In the genomic region with DNA sequence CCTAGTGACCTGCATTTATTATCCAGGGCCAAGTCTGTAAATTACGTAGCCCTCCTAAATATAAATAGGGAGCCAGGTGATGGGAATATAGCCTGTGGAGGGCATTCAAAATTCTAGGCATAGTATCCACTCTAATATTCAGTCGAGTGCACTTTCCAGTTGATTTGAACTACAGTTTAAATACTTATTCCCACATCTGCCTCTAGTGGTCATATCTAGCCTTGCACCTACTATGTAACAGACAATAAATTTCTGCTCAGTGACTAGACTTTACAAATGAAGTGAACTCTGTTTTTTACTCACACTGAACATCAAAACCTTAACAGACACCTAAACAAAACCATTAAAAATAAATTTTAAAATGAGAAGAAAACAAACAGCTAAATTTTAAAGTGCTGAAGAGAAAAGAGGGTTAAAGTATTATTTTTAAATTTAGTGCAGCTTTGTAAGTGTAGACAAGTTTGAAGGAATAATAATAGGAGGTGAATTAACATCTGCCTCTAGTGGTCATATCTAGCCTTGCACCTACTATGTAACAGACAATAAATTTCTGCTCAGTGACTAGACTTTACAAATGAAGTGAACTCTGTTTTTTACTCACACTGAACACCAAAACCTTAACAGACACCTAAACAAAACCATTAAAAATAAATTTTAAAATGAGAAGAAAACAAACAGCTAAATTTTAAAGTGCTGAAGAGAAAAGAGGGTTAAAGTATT, we compare ENCODE assay signal across 8 mouse cellular contexts. TPM values are rescaled to one million over a fixed set of nuclear protein-coding genes. Genes with fewer than 3 reads are reported as not detected.
A peak's percentile ranks its signal among the peaks of the same experiment; 100 is the strongest.
DNase-seq lines count a peak whose midpoint lies in the region; ATAC-seq and TF ChIP-seq lines count a peak whose summit lies in the region.
"Not testable (repeated sequence)": the region's sequence is repeated elsewhere in the genome, so short reads cannot be mapped to it uniquely, and the experiment has no call there.

No protein-coding gene starts in this region.

- H3K36me3 ChIP-seq in lung, postnatal 0 days (ENCODE audit: insufficient read depth, low read length); midbrain, postnatal 0 days (ENCODE audit: insufficient read depth, low read length): not testable (repeated sequence)

- not testable (repeated sequence) for H3K27ac ChIP-seq in gastrocnemius, adult 2 months; layer of hippocampus, adult 2 months; lung, postnatal 0 days (ENCODE audit: low read length); midbrain, postnatal 0 days (ENCODE audit: low read depth, low read length)

- H3K27me3 ChIP-seq in lung, postnatal 0 days (replicated peaks; ENCODE audit: insufficient read depth, low read length); midbrain, postnatal 0 days (ENCODE audit: insufficient read depth, low read length): not testable (repeated sequence)

- H3K4me2 ChIP-seq in lung, postnatal 0 days (replicated peaks; ENCODE audit: low read depth, low read length); midbrain, postnatal 0 days (ENCODE audit: low read depth, low read length, poor library complexity, severe bottlenecking): not testable (repeated sequence)

- H3K4me3 ChIP-seq in gastrocnemius, adult 2 months; layer of hippocampus, adult 2 months; lung, postnatal 0 days (ENCODE audit: low read depth, low read length); midbrain, postnatal 0 days (ENCODE audit: low read depth, low read length): not testable (repeated sequence)

- ATAC-seq in lung, postnatal 0 days; midbrain, postnatal 0 days (ENCODE audit: low FRiP score): not testable (repeated sequence)

- DNase-seq in NIH3T3 (ENCODE audit: low read depth), result peak; percentile 33
- peak; percentile 6 for DNase-seq in embryo, embryonic 10.5 days (ENCODE audit: low spot score)
- DNase-seq in gastrocnemius, adult 2 months; layer of hippocampus, adult 2 months (ENCODE audit: low spot score in 2 of 2): not testable (repeated sequence)
- DNase-seq in induced T-regulatory cell, adult 2 months (ENCODE audit: low read depth), result peak; percentile 23
- peak; percentile 12 for DNase-seq in lung, postnatal 0 days (ENCODE audit: low spot score)
- peak; percentile 24 for DNase-seq in midbrain, postnatal 0 days (ENCODE audit: low spot score)
- peak; percentile 14 for DNase-seq in thymus, postnatal 14 days

- not testable (repeated sequence) for H3K4me1 ChIP-seq in lung, postnatal 0 days (ENCODE audit: insufficient read depth, low read depth, low read length); midbrain, postnatal 0 days (ENCODE audit: insufficient read depth, low read length)

- intact Hi-C loops in gastrocnemius, adult 2 months (cut with DNase I), result not testable (repeated sequence)

- TF ChIP-seq EP300 in lung, postnatal 0 days (IDR thresholded peaks at IDR 0.05), result not testable (repeated sequence)

- 70% methylated on average over 2 of the region's 2 CpGs for WGBS in lung, postnatal 0 days
- WGBS in midbrain, postnatal 0 days, result 81% methylated on average over 2 of the region's 2 CpGs

- not testable (repeated sequence) for H3K9me3 ChIP-seq in lung, postnatal 0 days (ENCODE audit: low read length); midbrain, postnatal 0 days (ENCODE audit: low read length)

- not testable (repeated sequence) for H3K9ac ChIP-seq in lung, postnatal 0 days (replicated peaks; ENCODE audit: low read depth); midbrain, postnatal 0 days (replicated peaks; ENCODE audit: low read length, poor library complexity, severe bottlenecking)

- peak; percentile 54 for TF ChIP-seq CTCF in gastrocnemius, adult 2 months (IDR thresholded peaks at IDR 0.05)
- peak; percentile 74 for TF ChIP-seq CTCF in layer of hippocampus, adult 2 months (conservative IDR thresholded peaks at IDR 0.05)
- peak; percentile 43 for TF ChIP-seq CTCF in lung, postnatal 0 days (IDR thresholded peaks at IDR 0.05)
- TF ChIP-seq CTCF in midbrain, postnatal 0 days (IDR thresholded peaks at IDR 0.05), result peak; percentile 45

RNA-seq across cellular contexts. Expression of gene Golim4, which starts 24.4 kb away (rescaled TPM):
- total RNA-seq in gastrocnemius, adult 2 months (2021), result 10 to 100 TPM in 1 of 2 experiments, 1 to 10 TPM in 1; 8.0 to 13.5 TPM
- total RNA-seq in layer of hippocampus, adult 2 months (2021), result 10 to 100 TPM; 26.2 to 31.5 TPM
- polyA plus RNA-seq in lung, postnatal 0 days (2015; fragmentation: Nextera tagmentation; extraction: Ambion mirVana), result 31.0 and 34.9 TPM in 2 replicates
- total RNA-seq in midbrain, postnatal 0 days (2014; rRNA removed), result 11.9 and 21.7 TPM in 2 replicates
- polyA plus RNA-seq in midbrain, postnatal 0 days (2015; fragmentation: Nextera tagmentation; extraction: Ambion mirVana), result 11.5 and 15.4 TPM in 2 replicates
